Mouse (Mus musculus): ENCODE measurements around the gene Pllp. TPM values are rescaled to one million over a fixed set of nuclear protein-coding genes. Genes with fewer than 3 reads are reported as not detected.

Gene Pllp
- polyA plus RNA-seq, 1 experiment from 2014 or later, result 3.9 TPM

GRCm38 (mm10) chr8:94702156-94702555 lies 6.1 kb upstream of the Pllp start:
- peak overlapping the region; percentile 83; the same call in 1 of the 2 replicates for H3K27ac ChIP-seq (replicated peaks)
- H3K36me3 ChIP-seq, result no peaks in the 10 kb centered on the region
- 0 out of 2 replicates have a peak, but pooled peaks cover 3% of the 10 kb centered on the region for H3K4me1 ChIP-seq
- H3K4me3 ChIP-seq (replicated peaks), result peak overlapping the region; percentile 47; the same call in 1 of the 2 replicates
- peak overlapping the region; percentile 54 for H3K4me2 ChIP-seq
- H3K27me3 ChIP-seq (replicated peaks), result peaks cover 11% of the 10 kb centered on the region
- 67% methylated on average over 3 of the region's 3 CpGs for WGBS
- no peak for ATAC-seq (ENCODE audit: low FRiP score)
- no peaks in the 10 kb centered on the region for H3K9me3 ChIP-seq (replicated peaks)
- H3K9ac ChIP-seq (replicated peaks), result no peak overlapping the region

GRCm38 (mm10) chr8:94700421-94700935 lies 4.4 kb upstream of the Pllp start:
- Histone ChIP-seq H3K4me3 (replicated peaks) (no peak overlapping the region), H3K27ac (replicated peaks) (no peak overlapping the region), H3K9ac (replicated peaks) (no peak overlapping the region), H3K36me3 (no peaks in the 10 kb centered on the region), H3K4me1 (peaks cover 11% of the 10 kb centered on the region), H3K4me2 (no peak overlapping the region), H3K27me3 (replicated peaks) (peaks cover 27% of the 10 kb centered on the region), H3K9me3 (replicated peaks) (no peaks in the 10 kb centered on the region)
- ATAC-seq (ENCODE audit: low FRiP score), result no peak
- 88% methylated on average over 4 of the region's 4 CpGs for WGBS

- no peaks in the 10 kb centered on the region for H3K9me3 ChIP-seq (replicated peaks)
- 67% methylated on average over 16 of the region's 16 CpGs for WGBS
Measured at GRCm38 (mm10) chr8:94699366-94699765, 3.3 kb upstream of the Pllp start.

GRCm38 (mm10) chr8:94697956-94698355 lies 1.9 kb upstream of the Pllp start:
- H3K9me3 ChIP-seq (replicated peaks), result no peaks in the 10 kb centered on the region
- H3K4me1 ChIP-seq, result peaks cover 25% of the 10 kb centered on the region
- no peaks in the 10 kb centered on the region for H3K36me3 ChIP-seq
- no peak for ATAC-seq (ENCODE audit: low FRiP score)
- H3K9ac ChIP-seq (replicated peaks), result no peak overlapping the region
- no peak overlapping the region for H3K27ac ChIP-seq (replicated peaks)
- 84% methylated on average over 6 of the region's 6 CpGs for WGBS
- H3K4me2 ChIP-seq, result no peak overlapping the region
- no peak overlapping the region for H3K4me3 ChIP-seq (replicated peaks)
- peaks cover 51% of the 10 kb centered on the region for H3K27me3 ChIP-seq (replicated peaks)

More at GRCm38 (mm10) chr8:94699366-94699765, 3.3 kb upstream of the Pllp start:
- Histone ChIP-seq H3K27me3 (replicated peaks) (peaks cover 37% of the 10 kb centered on the region), H3K4me2 (no peak overlapping the region), H3K9ac (replicated peaks) (no peak overlapping the region), H3K27ac (replicated peaks) (no peak overlapping the region), H3K4me1 (peaks cover 21% of the 10 kb centered on the region), H3K36me3 (no peaks in the 10 kb centered on the region), H3K4me3 (replicated peaks) (no peak overlapping the region)
- ATAC-seq (ENCODE audit: low FRiP score), result no peak

- H3K4me3 ChIP-seq (replicated peaks), result peak overlapping the region; percentile 45
- no peak overlapping the region for H3K27ac ChIP-seq (replicated peaks)
- no peak for ATAC-seq (ENCODE audit: low FRiP score)
- H3K9me3 ChIP-seq (replicated peaks), result no peaks in the 10 kb centered on the region
- H3K4me1 ChIP-seq, result peaks cover 25% of the 10 kb centered on the region
- no peaks in the 10 kb centered on the region for H3K36me3 ChIP-seq
- H3K27me3 ChIP-seq (replicated peaks), result peaks cover 59% of the 10 kb centered on the region
- WGBS, result 43% methylated on average over 3 of the region's 3 CpGs
- peak overlapping the region; percentile 61 for H3K4me2 ChIP-seq
- H3K9ac ChIP-seq (replicated peaks), result no peak overlapping the region
Measured at GRCm38 (mm10) chr8:94696566-94696965, 488 bp upstream of the Pllp start.

- Histone ChIP-seq H3K4me3 (replicated peaks) (peak overlapping the region; percentile 45), H3K36me3 (no peaks in the 10 kb centered on the region), H3K9me3 (replicated peaks) (no peaks in the 10 kb centered on the region), H3K27me3 (replicated peaks) (peaks cover 59% of the 10 kb centered on the region), H3K4me1 (peaks cover 25% of the 10 kb centered on the region), H3K4me2 (peak overlapping the region; percentile 61), H3K9ac (replicated peaks) (0 out of 2 replicates have a peak overlapping the region, but pooled peaks have one; percentile 5), H3K27ac (replicated peaks) (no peak overlapping the region)
- 1% methylated on average over 31 of the region's 31 CpGs for WGBS
- ATAC-seq (ENCODE audit: low FRiP score), result peak; percentile 66
Measured at GRCm38 (mm10) chr8:94695341-94695993, 611 bp downstream of the Pllp start.

- Histone ChIP-seq H3K9me3 (replicated peaks) (no peaks in the 10 kb centered on the region), H3K4me3 (replicated peaks) (no peak overlapping the region; the same call in 1 of the 2 replicates), H3K27ac (replicated peaks) (no peak overlapping the region), H3K4me2 (peak overlapping the region; percentile 61), H3K9ac (replicated peaks) (no peak overlapping the region), H3K36me3 (no peaks in the 10 kb centered on the region), H3K27me3 (replicated peaks) (peaks cover 59% of the 10 kb centered on the region), H3K4me1 (peaks cover 25% of the 10 kb centered on the region)
- no peak for ATAC-seq (ENCODE audit: low FRiP score)
- WGBS, result 2% methylated on average over 6 of the region's 6 CpGs
Measured at GRCm38 (mm10) chr8:94694701-94695100, 1.4 kb downstream of the Pllp start.

GRCm38 (mm10) chr8:94685953-94686352 lies 10.1 kb downstream of the Pllp start:
- H3K9me3 ChIP-seq (replicated peaks), result no peaks in the 10 kb centered on the region
- no peak overlapping the region for H3K9ac ChIP-seq (replicated peaks)
- no peaks in the 10 kb centered on the region for H3K27me3 ChIP-seq (replicated peaks)
- H3K4me3 ChIP-seq (replicated peaks), result no peak overlapping the region
- 78% methylated on average over 9 of the region's 9 CpGs for WGBS
- ATAC-seq (ENCODE audit: low FRiP score), result no peak
- no peak overlapping the region for H3K4me2 ChIP-seq
- H3K27ac ChIP-seq (replicated peaks), result no peak overlapping the region
- no peaks in the 10 kb centered on the region for H3K36me3 ChIP-seq
- H3K4me1 ChIP-seq, result no peaks in the 10 kb centered on the region

GRCm38 (mm10) chr8:94684287-94684686 lies 11.8 kb downstream of the Pllp start:
- Histone ChIP-seq H3K9ac (replicated peaks) (no peak overlapping the region), H3K36me3 (no peaks in the 10 kb centered on the region), H3K27me3 (replicated peaks) (no peaks in the 10 kb centered on the region), H3K27ac (replicated peaks) (no peak overlapping the region), H3K4me3 (replicated peaks) (no peak overlapping the region), H3K4me2 (no peak overlapping the region), H3K4me1 (no peaks in the 10 kb centered on the region), H3K9me3 (replicated peaks) (no peaks in the 10 kb centered on the region)
- ATAC-seq (ENCODE audit: low FRiP score), result no peak
- 81% methylated on average over 4 of the region's 4 CpGs for WGBS

- Histone ChIP-seq H3K9me3 (replicated peaks) (no peaks in the 10 kb centered on the region), H3K4me3 (replicated peaks) (no peak overlapping the region), H3K4me1 (no peaks in the 10 kb centered on the region), H3K9ac (replicated peaks) (no peak overlapping the region), H3K4me2 (no peak overlapping the region), H3K27me3 (replicated peaks) (no peaks in the 10 kb centered on the region), H3K36me3 (no peaks in the 10 kb centered on the region), H3K27ac (replicated peaks) (no peak overlapping the region)
- no peak for ATAC-seq (ENCODE audit: low FRiP score)
- 84% methylated on average over 16 of the region's 16 CpGs for WGBS
Measured at GRCm38 (mm10) chr8:94682732-94683524, 13.2 kb downstream of the Pllp start.

GRCm38 (mm10) chr8:94680414-94680813 lies 15.7 kb downstream of the Pllp start:
- no peak overlapping the region for H3K27ac ChIP-seq (replicated peaks)
- ATAC-seq (ENCODE audit: low FRiP score), result no peak
- WGBS, result 81% methylated on average over 3 of the region's 3 CpGs
- no peaks in the 10 kb centered on the region for H3K36me3 ChIP-seq
- no peaks in the 10 kb centered on the region for H3K27me3 ChIP-seq (replicated peaks)
- no peak overlapping the region for H3K9ac ChIP-seq (replicated peaks)
- H3K4me1 ChIP-seq, result 0 out of 2 replicates have a peak, but pooled peaks cover 4% of the 10 kb centered on the region
- H3K4me3 ChIP-seq (replicated peaks), result no peak overlapping the region
- H3K4me2 ChIP-seq, result no peak overlapping the region
- no peaks in the 10 kb centered on the region for H3K9me3 ChIP-seq (replicated peaks)

Data from neural tube, embryonic 15.5 days (tissue).